Mouse (Mus musculus) gastrocnemius, postnatal 4 days (tissue): ENCODE measurements at regions not wholly inside any gene's neighbourhood (a gene's known extent, or its start where the extent isn't known, plus 50 kb on each side); places are given as distances from the start of the nearest gene placed in this dataset.

Source experiments
- DNase-seq, 2 experiments: peaks; one replicate each; pipeline ENCODE4 v3.0.0; 2021 to 2022; ENCODE audit warnings: low spot score in 2 of 2, mixed read lengths in 2 of 2

- DNase-seq, result peak; percentile 65 to 74
Observed at GRCm38 (mm10) chr16:95647854-95648253, 54.0 kb upstream of the Ets2 start.

DNA sequence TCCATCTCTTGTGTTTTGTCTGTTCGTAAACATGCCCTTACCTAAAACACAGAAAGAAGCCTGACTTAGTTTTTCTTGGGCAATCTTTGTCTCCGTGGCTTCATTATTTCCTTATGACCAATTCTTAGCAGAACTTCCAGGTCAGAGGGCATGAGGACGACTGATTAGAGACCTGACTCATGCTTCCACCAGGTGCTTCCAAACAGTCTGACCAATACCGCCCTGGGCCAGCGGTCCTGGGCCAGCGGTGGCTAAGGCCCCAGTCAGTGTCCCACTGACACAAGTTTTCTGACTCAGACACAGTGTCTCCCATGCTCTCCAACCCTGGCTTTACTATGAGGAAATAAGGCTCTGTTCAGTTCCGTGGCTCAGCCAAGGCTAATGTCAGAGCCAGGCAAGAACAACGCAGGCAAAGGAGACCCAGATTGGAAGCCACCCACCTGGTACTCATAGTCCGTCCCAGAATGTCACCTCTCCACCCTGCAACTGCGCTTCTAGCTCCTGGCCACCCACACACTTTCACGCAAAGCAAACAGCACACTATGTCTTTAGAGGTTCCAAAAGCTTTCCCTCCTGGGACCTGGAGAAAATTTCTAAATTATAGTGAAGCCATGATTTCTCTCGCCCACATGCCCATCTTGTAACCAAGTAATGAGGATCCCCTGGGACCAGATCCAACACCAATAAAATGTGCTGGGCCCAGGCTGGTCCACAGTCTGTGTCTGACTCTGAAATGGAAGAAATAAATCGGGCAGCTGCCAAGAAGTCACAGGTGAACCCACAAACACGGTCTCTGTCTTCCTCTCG is 56.6 kb upstream of the Erg start:
- no peak for DNase-seq

DNA sequence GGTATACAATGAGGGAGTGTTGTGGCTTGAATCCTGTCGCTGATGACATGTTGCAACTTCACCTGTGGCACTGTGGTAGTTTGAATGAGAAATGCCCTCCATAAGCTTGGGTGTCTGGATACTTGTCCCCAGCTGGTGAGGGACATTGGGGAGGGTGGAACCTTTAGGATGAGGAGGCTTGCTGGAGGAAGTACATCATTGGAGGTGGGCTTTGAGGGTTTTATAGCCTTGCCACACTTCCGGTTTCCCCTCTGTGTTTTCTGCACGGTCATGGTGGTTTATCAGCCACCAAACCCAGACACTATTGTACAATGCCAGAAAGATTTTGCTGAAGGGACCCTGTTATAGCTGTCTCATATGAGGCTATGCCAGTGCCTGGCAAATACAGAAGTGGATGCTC is 54.3 kb upstream of the Erg start:
- no peak for DNase-seq

DNA sequence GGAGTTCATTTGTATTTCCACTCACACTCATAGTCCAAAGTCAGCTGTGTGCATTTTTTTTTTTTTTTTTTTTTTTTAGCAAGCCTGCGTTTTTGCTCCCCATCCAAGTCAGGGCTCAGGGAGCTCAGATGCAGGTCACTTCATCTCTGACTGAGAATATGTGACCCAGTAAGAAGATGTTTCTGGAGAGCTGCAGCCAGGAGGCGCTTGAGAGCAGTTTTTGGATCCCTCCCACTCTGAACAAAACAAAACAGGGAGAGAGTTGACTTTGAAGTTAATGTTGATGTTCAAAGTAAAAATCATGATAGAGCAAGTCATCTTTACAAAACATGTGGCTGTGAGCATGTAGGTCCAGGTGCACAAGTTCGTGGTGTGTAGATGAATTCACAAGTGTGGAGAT is 53.3 kb upstream of the Erg start:
- DNase-seq, result no peak

GRCm38 (mm10) chr16:95637850-95638249 is 51.5 kb upstream of the Erg start:
- DNase-seq, result no peak

DNA sequence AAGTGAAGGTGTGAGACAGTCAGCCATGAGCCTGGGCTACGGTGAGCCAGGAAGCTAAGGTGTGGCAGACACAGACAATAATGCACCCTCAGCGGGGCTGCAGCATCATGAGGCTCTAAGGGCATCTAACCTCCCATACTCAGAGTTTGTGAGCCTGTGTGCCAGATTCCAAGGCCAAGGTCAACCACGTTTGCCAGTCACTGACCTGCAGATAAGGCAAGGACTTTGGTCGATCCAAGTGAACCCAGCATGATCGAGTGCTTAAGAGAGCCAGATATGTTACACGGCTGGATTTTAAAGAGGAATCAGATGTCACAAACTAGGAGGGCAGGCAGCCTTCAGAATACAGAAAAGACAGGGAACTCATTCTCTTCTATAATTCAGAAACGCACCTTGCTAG is 50.2 kb upstream of the Erg start:
- DNase-seq, result no peak
